Mouse (Mus musculus) intestine, embryonic 16.5 days (tissue): ENCODE measurements around the gene Dlgap4. TPM values are rescaled to one million over a fixed set of nuclear protein-coding genes. Genes with fewer than 3 reads are reported as not detected.

ENCODE experiments used
- polyA plus RNA-seq: library from polyadenylated mRNA; unstranded; fragments of >200 nt; fragmentation: Nextera tagmentation; extraction: Ambion mirVana; gene quantifications from 2 replicates; pipeline ENCODE4 v1.2.1, GENCODE M21; 2015

Gene Dlgap4
- polyA plus RNA-seq, 1 experiment from 2014 or later, result 52.6 TPM

Other genes with a start within 250 kb of the Dlgap4 start
- gene Epb41l1, start 192.8 kb upstream of the Dlgap4 start, polyA plus RNA-seq, result 1.7 and 2.0 TPM in 2 replicates
- 33.1 and 33.2 TPM in 2 replicates for gene Aar2, start 66.1 kb upstream of the Dlgap4 start, polyA plus RNA-seq
- gene Myl9, start 161.7 kb downstream of the Dlgap4 start, polyA plus RNA-seq, result 1,232 and 1,258 TPM in 2 replicates
- gene Tgif2, start 226.3 kb downstream of the Dlgap4 start, polyA plus RNA-seq, result 28.3 and 28.6 TPM in 2 replicates
- gene 4930518I15Rik, start 244.2 kb downstream of the Dlgap4 start, polyA plus RNA-seq, result 5.1 and 5.3 TPM in 2 replicates
- 295 and 299 TPM in 2 replicates for gene Rab5if, start 249.4 kb downstream of the Dlgap4 start, polyA plus RNA-seq